Mouse (Mus musculus): ENCODE data around the gene Smc4.

DNA sequence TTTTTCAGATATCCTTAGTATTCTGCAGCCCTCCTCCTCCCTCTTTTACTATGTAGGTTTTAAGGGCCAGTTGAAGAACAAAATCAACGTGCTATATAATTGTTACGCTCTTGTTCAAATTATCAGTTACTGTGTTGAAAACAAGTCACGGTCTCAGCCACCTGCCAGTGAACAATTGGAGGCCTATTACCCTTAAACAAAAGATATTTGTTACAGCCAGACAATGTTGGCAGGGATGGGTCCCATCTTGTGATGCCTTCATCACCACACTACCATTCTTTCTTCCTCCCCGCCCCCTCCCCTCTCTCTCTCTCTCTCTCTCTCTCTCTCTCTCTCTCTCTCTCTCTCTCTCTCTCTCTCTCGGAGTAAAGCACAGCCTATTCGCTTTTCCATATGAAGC is 44.5 kb downstream of the Smc4 start:
- TF ChIP-seq EP300 (IDR thresholded peaks at IDR 0.05) (no peak), CTCF (IDR thresholded peaks at IDR 0.05) (no peak)

Data from lung, postnatal 0 days (tissue).